Mouse (Mus musculus): ENCODE measurements around the gene Kpna7. TPM values are rescaled to one million over a fixed set of nuclear protein-coding genes. Genes with fewer than 3 reads are reported as not detected.
A peak's percentile ranks its signal among the peaks of the same experiment; 100 is the strongest.

The Kpna7 gene
- polyA plus RNA-seq, 1 experiment from 2014 or later, result not detected

- peaks cover 4% of the 10 kb centered on the region for H3K4me1 ChIP-seq
- WGBS, result 93% methylated on average over 5 of the region's 5 CpGs
- no peak overlapping the region for H3K9ac ChIP-seq (replicated peaks)
Observed at GRCm38 (mm10) chr5:144950428-144951051, 133.3 kb downstream of the Kpna7 start.

GRCm38 (mm10) chr5:144949856-144950255, 134.0 kb downstream of the Kpna7 start:
- no peak overlapping the region for H3K9ac ChIP-seq (replicated peaks)
- peaks cover 4% of the 10 kb centered on the region for H3K4me1 ChIP-seq
- no peaks in the 10 kb centered on the region for H3K36me3 ChIP-seq
- WGBS, result 93% methylated on average over 4 of the region's 4 CpGs
- H3K9me3 ChIP-seq, result no peaks in the 10 kb centered on the region
- H3K27ac ChIP-seq (replicated peaks), result no peak overlapping the region
- H3K4me2 ChIP-seq (replicated peaks), result no peak overlapping the region
- ATAC-seq (ENCODE audit: low FRiP score, low read depth), result no peak
- H3K4me3 ChIP-seq, result no peak overlapping the region
- no peaks in the 10 kb centered on the region for H3K27me3 ChIP-seq

More at GRCm38 (mm10) chr5:144950428-144951051, 133.3 kb downstream of the Kpna7 start:
- Histone ChIP-seq H3K9me3 (no peaks in the 10 kb centered on the region), H3K4me2 (replicated peaks) (no peak overlapping the region), H3K36me3 (no peaks in the 10 kb centered on the region), H3K27ac (replicated peaks) (no peak overlapping the region), H3K4me3 (no peak overlapping the region), H3K27me3 (no peaks in the 10 kb centered on the region)
- ATAC-seq (ENCODE audit: low FRiP score, low read depth), result no peak

GRCm38 (mm10) chr5:144948422-144948821, 135.4 kb downstream of the Kpna7 start:
- no peaks in the 10 kb centered on the region for H3K9me3 ChIP-seq
- H3K4me2 ChIP-seq (replicated peaks), result no peak overlapping the region
- H3K4me1 ChIP-seq, result peaks cover 4% of the 10 kb centered on the region
- H3K4me3 ChIP-seq, result no peak overlapping the region
- no peaks in the 10 kb centered on the region for H3K27me3 ChIP-seq
- no peak overlapping the region for H3K9ac ChIP-seq (replicated peaks)
- 85% methylated on average over 11 of the region's 11 CpGs for WGBS
- no peaks in the 10 kb centered on the region for H3K36me3 ChIP-seq
- ATAC-seq (ENCODE audit: low FRiP score, low read depth), result no peak
- no peak overlapping the region for H3K27ac ChIP-seq (replicated peaks)

- Histone ChIP-seq H3K9ac (replicated peaks) (no peak overlapping the region), H3K27me3 (no peaks in the 10 kb centered on the region), H3K27ac (replicated peaks) (no peak overlapping the region), H3K36me3 (no peaks in the 10 kb centered on the region), H3K9me3 (no peaks in the 10 kb centered on the region), H3K4me1 (peaks cover 4% of the 10 kb centered on the region), H3K4me2 (replicated peaks) (no peak overlapping the region), H3K4me3 (no peak overlapping the region)
- WGBS, result 93% methylated on average over 1 of the region's 1 CpGs
- no peak for ATAC-seq (ENCODE audit: low FRiP score, low read depth)
Observed at GRCm38 (mm10) chr5:144948002-144948401, 135.8 kb downstream of the Kpna7 start.

GRCm38 (mm10) chr5:144946032-144946431, 137.8 kb downstream of the Kpna7 start:
- H3K27ac ChIP-seq (replicated peaks), result no peak overlapping the region
- no peak overlapping the region for H3K9ac ChIP-seq (replicated peaks)
- no peaks in the 10 kb centered on the region for H3K9me3 ChIP-seq
- 63% methylated on average over 4 of the region's 4 CpGs for WGBS
- no peak overlapping the region for H3K4me3 ChIP-seq
- peaks cover 11% of the 10 kb centered on the region for H3K4me1 ChIP-seq
- no peak overlapping the region for H3K4me2 ChIP-seq (replicated peaks)
- no peak for ATAC-seq (ENCODE audit: low FRiP score, low read depth)
- no peaks in the 10 kb centered on the region for H3K36me3 ChIP-seq
- H3K27me3 ChIP-seq, result no peaks in the 10 kb centered on the region

GRCm38 (mm10) chr5:144944932-144945331, 138.9 kb downstream of the Kpna7 start:
- Histone ChIP-seq H3K4me3 (no peak overlapping the region), H3K9ac (replicated peaks) (no peak overlapping the region), H3K9me3 (no peaks in the 10 kb centered on the region), H3K27me3 (no peaks in the 10 kb centered on the region), H3K27ac (replicated peaks) (no peak overlapping the region), H3K4me1 (peaks cover 22% of the 10 kb centered on the region), H3K4me2 (replicated peaks) (no peak overlapping the region), H3K36me3 (no peaks in the 10 kb centered on the region)
- ATAC-seq (ENCODE audit: low FRiP score, low read depth), result no peak
- WGBS, result 88% methylated on average over 7 of the region's 7 CpGs

- H3K4me1 ChIP-seq, result peaks cover 18% of the 10 kb centered on the region
- no peaks in the 10 kb centered on the region for H3K27me3 ChIP-seq
- H3K9ac ChIP-seq (replicated peaks), result no peak overlapping the region
- no peak for ATAC-seq (ENCODE audit: low FRiP score, low read depth)
- H3K9me3 ChIP-seq, result no peaks in the 10 kb centered on the region
- no peak overlapping the region for H3K4me3 ChIP-seq
- H3K36me3 ChIP-seq, result no peaks in the 10 kb centered on the region
- H3K27ac ChIP-seq (replicated peaks), result no peak overlapping the region
- no peak overlapping the region for H3K4me2 ChIP-seq (replicated peaks)
- WGBS, result 92% methylated on average over 4 of the region's 4 CpGs
Observed at GRCm38 (mm10) chr5:144944370-144944769, 139.5 kb downstream of the Kpna7 start.

GRCm38 (mm10) chr5:144943346-144943745, 140.5 kb downstream of the Kpna7 start:
- H3K4me1 ChIP-seq, result peaks cover 18% of the 10 kb centered on the region
- no peak overlapping the region for H3K27ac ChIP-seq (replicated peaks)
- no peak for ATAC-seq (ENCODE audit: low FRiP score, low read depth)
- H3K9me3 ChIP-seq, result no peaks in the 10 kb centered on the region
- H3K27me3 ChIP-seq, result no peaks in the 10 kb centered on the region
- no peaks in the 10 kb centered on the region for H3K36me3 ChIP-seq
- 94% methylated on average over 6 of the region's 6 CpGs for WGBS
- H3K9ac ChIP-seq (replicated peaks), result no peak overlapping the region
- no peak overlapping the region for H3K4me2 ChIP-seq (replicated peaks)
- H3K4me3 ChIP-seq, result no peak overlapping the region

- Histone ChIP-seq H3K36me3 (no peaks in the 10 kb centered on the region), H3K4me3 (no peak overlapping the region), H3K9ac (replicated peaks) (no peak overlapping the region; the same call in 1 of the 2 replicates), H3K4me1 (peaks cover 18% of the 10 kb centered on the region), H3K4me2 (replicated peaks) (no peak overlapping the region), H3K27me3 (no peaks in the 10 kb centered on the region), H3K27ac (replicated peaks) (no peak overlapping the region), H3K9me3 (no peaks in the 10 kb centered on the region)
- ATAC-seq (ENCODE audit: low FRiP score, low read depth), result no peak
- WGBS, result 77% methylated on average over 9 of the region's 9 CpGs
Observed at GRCm38 (mm10) chr5:144942431-144942830, 141.4 kb downstream of the Kpna7 start.

- Histone ChIP-seq H3K27ac (replicated peaks) (peak overlapping the region; percentile 32), H3K4me1 (peaks cover 18% of the 10 kb centered on the region), H3K9ac (replicated peaks) (0 out of 2 replicates have a peak overlapping the region, but pooled peaks have one; percentile 17), H3K27me3 (no peaks in the 10 kb centered on the region), H3K9me3 (no peaks in the 10 kb centered on the region), H3K4me3 (no peak overlapping the region), H3K4me2 (replicated peaks) (no peak overlapping the region), H3K36me3 (no peaks in the 10 kb centered on the region)
- ATAC-seq (ENCODE audit: low FRiP score, low read depth), result no peak
- WGBS, result 75% methylated on average over 3 of the region's 3 CpGs
Observed at GRCm38 (mm10) chr5:144940904-144941303, 142.9 kb downstream of the Kpna7 start.

- no peak overlapping the region for H3K9ac ChIP-seq (replicated peaks)
- 90% methylated on average over 2 of the region's 2 CpGs for WGBS
Observed at GRCm38 (mm10) chr5:144937304-144937703, 146.5 kb downstream of the Kpna7 start.

More at GRCm38 (mm10) chr5:144937304-144937703, 146.5 kb downstream of the Kpna7 start:
- no peak overlapping the region for H3K4me2 ChIP-seq (replicated peaks)
- H3K4me1 ChIP-seq, result peaks cover 23% of the 10 kb centered on the region
- H3K4me3 ChIP-seq, result no peak overlapping the region
- ATAC-seq (ENCODE audit: low FRiP score, low read depth), result no peak
- H3K36me3 ChIP-seq, result no peaks in the 10 kb centered on the region
- no peak overlapping the region for H3K27ac ChIP-seq (replicated peaks)
- H3K27me3 ChIP-seq, result no peaks in the 10 kb centered on the region
- no peaks in the 10 kb centered on the region for H3K9me3 ChIP-seq
